Mouse (Mus musculus) heart, postnatal 0 days (tissue): ENCODE measurements around the gene Prx.

Experiments
- CTCF ChIP-seq: IDR thresholded peaks from 2 replicates; pipeline ENCODE4 v1.5.1; 2016; ENCODE audit warnings: antibody characterized with exemption, control low read depth, low read depth
- EP300 ChIP-seq: IDR thresholded peaks from 2 replicates; pipeline ENCODE4 v1.6.1; 2016; ENCODE audit warnings: antibody characterized with exemption, low read depth

DNA sequence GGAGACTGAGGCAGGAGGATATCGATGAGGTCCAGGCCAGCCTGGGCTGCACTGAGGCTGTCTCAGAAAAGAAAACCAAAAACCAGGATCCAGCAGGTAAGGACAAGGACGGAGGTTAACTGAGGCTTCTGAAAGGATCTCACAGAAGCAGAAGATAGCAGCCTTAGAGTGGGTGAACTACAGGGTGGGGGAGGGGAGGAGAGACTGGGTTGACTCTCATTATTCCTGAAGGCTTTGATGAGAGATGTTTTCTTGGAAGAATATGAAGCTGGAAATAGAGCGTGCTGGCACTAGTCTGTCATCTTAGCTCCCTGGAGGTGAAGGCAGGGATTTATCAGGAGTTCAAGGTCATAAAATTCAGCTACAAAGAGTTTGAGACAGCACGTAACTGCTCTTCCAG lies 44.7 kb downstream of the Prx start:
- TF ChIP-seq CTCF (no peak), EP300 (no peak)
